In the genomic region with DNA sequence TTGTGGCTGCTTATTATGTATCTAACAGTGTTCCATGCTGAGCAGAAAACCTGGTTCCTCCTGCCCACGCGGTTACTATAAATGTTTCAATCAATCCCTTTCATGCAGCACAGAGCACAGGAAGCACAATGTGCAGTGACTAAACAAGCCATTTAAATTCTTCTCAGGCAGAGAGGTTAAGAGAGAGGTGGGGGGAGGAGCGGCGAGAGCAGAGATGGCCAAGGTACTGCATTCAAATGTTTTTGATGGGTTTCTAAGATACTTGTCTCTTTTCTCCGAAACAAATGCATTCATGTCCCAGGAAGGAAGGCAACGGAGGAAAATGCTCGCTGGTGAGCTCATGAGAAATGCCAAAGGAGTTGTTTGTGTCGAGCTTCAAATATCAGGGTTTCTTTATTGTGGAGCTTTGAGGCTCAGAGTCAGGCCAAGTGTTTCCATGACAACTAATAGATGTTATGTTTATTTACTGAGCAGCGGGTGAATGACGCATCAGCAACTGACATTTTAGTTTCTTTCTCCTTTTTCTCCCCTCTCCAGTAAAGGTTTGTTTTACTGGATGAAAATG, we compare ENCODE assay signal across 8 mouse cellular contexts.
DNase-seq lines count a peak whose midpoint lies in the region; ATAC-seq and TF ChIP-seq lines count a peak whose summit lies in the region.

No protein-coding gene starts in this region.

- H3K4me2 ChIP-seq in kidney, embryonic 15.5 days: peak overlapping the region; percentile 36
- H3K4me2 ChIP-seq in heart, embryonic 16.5 days (ENCODE audit: low read depth, low read length): peak overlapping the region; percentile 19; the same call in 1 of the 2 replicates
- peak overlapping the region; percentile 27 for H3K4me2 ChIP-seq in midbrain, embryonic 11.5 days
- H3K4me2 ChIP-seq in stomach, postnatal 0 days (replicated peaks; ENCODE audit: low read depth): peak overlapping the region; percentile 18; the same call in 1 of the 2 replicates

- no peak for TF ChIP-seq EP300 in stomach, postnatal 0 days (optimal IDR thresholded peaks at IDR 0.05)

- 0 out of 2 replicates have a peak overlapping the region, but pooled peaks have one; percentile 1 for H3K27ac ChIP-seq in kidney, embryonic 15.5 days
- no peak overlapping the region for H3K27ac ChIP-seq in heart, embryonic 16.5 days (ENCODE audit: low read length)
- peak overlapping the region; percentile 89 for H3K27ac ChIP-seq in midbrain, embryonic 11.5 days (ENCODE audit: low read depth, low read length)
- no peak overlapping the region; the same call in 1 of the 2 replicates for H3K27ac ChIP-seq in stomach, postnatal 0 days (replicated peaks)

- H3K9me3 ChIP-seq in kidney, embryonic 15.5 days (replicated peaks): no peaks in the 10 kb centered on the region
- no peaks in the 10 kb centered on the region for H3K9me3 ChIP-seq in heart, embryonic 16.5 days (replicated peaks; ENCODE audit: control insufficient read depth, low read length)
- H3K9me3 ChIP-seq in midbrain, embryonic 11.5 days (ENCODE audit: control insufficient read depth, low read length): no peaks in the 10 kb centered on the region
- H3K9me3 ChIP-seq in stomach, postnatal 0 days (ENCODE audit: control insufficient read depth, low read length): no peaks in the 10 kb centered on the region

- H3K36me3 ChIP-seq in kidney, embryonic 15.5 days: no peaks in the 10 kb centered on the region
- no peaks in the 10 kb centered on the region for H3K36me3 ChIP-seq in heart, embryonic 16.5 days (ENCODE audit: control insufficient read depth, insufficient read depth)
- no peaks in the 10 kb centered on the region for H3K36me3 ChIP-seq in midbrain, embryonic 11.5 days (ENCODE audit: control insufficient read depth, insufficient read depth, low read length)
- no peaks in the 10 kb centered on the region for H3K36me3 ChIP-seq in stomach, postnatal 0 days (ENCODE audit: control insufficient read depth, insufficient read depth, low read length)

- TF ChIP-seq CTCF in stomach, postnatal 0 days (IDR thresholded peaks at IDR 0.05; ENCODE audit: low read depth): no peak

- WGBS in kidney, embryonic 15.5 days: 11% methylated on average over 10 of the region's 10 CpGs
- WGBS in heart, embryonic 16.5 days: 27% methylated on average over 10 of the region's 10 CpGs
- WGBS in midbrain, embryonic 11.5 days: 6% methylated on average over 10 of the region's 10 CpGs
- 9% methylated on average over 10 of the region's 10 CpGs for WGBS in stomach, postnatal 0 days

- H3K4me3 ChIP-seq in kidney, embryonic 15.5 days (replicated peaks): no peak overlapping the region
- no peak overlapping the region for H3K4me3 ChIP-seq in heart, embryonic 16.5 days (ENCODE audit: low read length)
- no peak overlapping the region for H3K4me3 ChIP-seq in midbrain, embryonic 11.5 days (ENCODE audit: low read depth, low read length)
- no peak overlapping the region for H3K4me3 ChIP-seq in stomach, postnatal 0 days (ENCODE audit: low read depth, low read length)

- H3K9ac ChIP-seq in kidney, embryonic 15.5 days: no peak overlapping the region
- H3K9ac ChIP-seq in heart, embryonic 16.5 days (ENCODE audit: low read length): no peak overlapping the region
- peak overlapping the region; percentile 43; the same call in 1 of the 2 replicates for H3K9ac ChIP-seq in midbrain, embryonic 11.5 days (ENCODE audit: low read length)
- 0 out of 2 replicates have a peak overlapping the region, but pooled peaks have one; percentile 18 for H3K9ac ChIP-seq in stomach, postnatal 0 days (ENCODE audit: low read length)

- ATAC-seq in kidney, embryonic 15.5 days (replicated peaks; ENCODE audit: low FRiP score): no peak
- ATAC-seq in heart, embryonic 16.5 days (replicated peaks; ENCODE audit: extremely low read depth, insufficient read depth, low FRiP score): no peak
- ATAC-seq in midbrain, embryonic 11.5 days (ENCODE audit: low FRiP score): peak; percentile 91
- ATAC-seq in stomach, postnatal 0 days (ENCODE audit: low FRiP score, low TSS enrichment): peak; percentile 71; the same call in 1 of the 2 replicates

- no peaks in the 10 kb centered on the region for H3K27me3 ChIP-seq in kidney, embryonic 15.5 days
- H3K27me3 ChIP-seq in heart, embryonic 16.5 days (ENCODE audit: control insufficient read depth, insufficient read depth, low read length): no peaks in the 10 kb centered on the region
- H3K27me3 ChIP-seq in midbrain, embryonic 11.5 days (ENCODE audit: control insufficient read depth, insufficient read depth, low read length): no peaks in the 10 kb centered on the region
- no peaks in the 10 kb centered on the region for H3K27me3 ChIP-seq in stomach, postnatal 0 days (ENCODE audit: control insufficient read depth, insufficient read depth, low read length)

- peaks cover 24% of the 10 kb centered on the region for H3K4me1 ChIP-seq in kidney, embryonic 15.5 days
- no peaks in the 10 kb centered on the region for H3K4me1 ChIP-seq in heart, embryonic 16.5 days (ENCODE audit: control insufficient read depth, insufficient read depth, low read length)
- H3K4me1 ChIP-seq in midbrain, embryonic 11.5 days (ENCODE audit: control insufficient read depth, insufficient read depth, low read length): peaks cover 27% of the 10 kb centered on the region
- no peaks in the 10 kb centered on the region for H3K4me1 ChIP-seq in stomach, postnatal 0 days (replicated peaks; ENCODE audit: control insufficient read depth, insufficient read depth)

- no peak for DNase-seq in kidney, postnatal 25 days
- DNase-seq in embryo, embryonic 11 days: peak; percentile 80
- peak; percentile 31 to 41 for DNase-seq in layer of hippocampus, postnatal 25 days (ENCODE audit: extremely low spot score in 1 of 2, low spot score in 1 of 2)
- peak; percentile 95 for DNase-seq in midbrain, embryonic 11.5 days (ENCODE audit: low spot score, missing footprints)
- DNase-seq in stomach, postnatal 0 days (ENCODE audit: low spot score): peak; percentile 30
- DNase-seq in testis, postnatal 10 days (ENCODE audit: low spot score): no peak

Comparison
In these comparisons a context has a peak if more than half of its experiments do, and no peak if none do; other contexts are left out.
1. ATAC-seq: peak in midbrain, embryonic 11.5 days (single experiment) and stomach, postnatal 0 days (single experiment); none in kidney, embryonic 15.5 days (single experiment) and heart, embryonic 16.5 days (single experiment).
2. H3K27ac ChIP-seq: peak in kidney, embryonic 15.5 days (single experiment) and midbrain, embryonic 11.5 days (single experiment); none in heart, embryonic 16.5 days (single experiment) and stomach, postnatal 0 days (single experiment).
3. H3K9ac ChIP-seq: peak in midbrain, embryonic 11.5 days (single experiment) and stomach, postnatal 0 days (single experiment); none in kidney, embryonic 15.5 days (single experiment) and heart, embryonic 16.5 days (single experiment).
4. DNase-seq: peak in embryo, embryonic 11 days (single experiment), layer of hippocampus, postnatal 25 days (2 of 2), midbrain, embryonic 11.5 days (single experiment) and stomach, postnatal 0 days (single experiment); none in kidney, postnatal 25 days (0 of 2) and testis, postnatal 10 days (single experiment).
5. Peak in every context shown above with its lines, with median percentiles within 50 percentile points of each other: H3K4me2 ChIP-seq.